Mouse (Mus musculus): ENCODE data around the gene Fbxo11. TPM values are rescaled to one million over a fixed set of nuclear protein-coding genes. Genes with fewer than 3 reads are reported as not detected.
A peak's percentile ranks its signal among the peaks of the same experiment; 100 is the strongest.

The Fbxo11 gene
- polyA plus RNA-seq, 1 experiment from 2014 or later: 60.2 TPM

GRCm38 (mm10) chr17:88051679-88052078, 13.4 kb downstream of the Fbxo11 start:
- CTCF ChIA-PET: interaction anchor here (1.1 to 1.4 kb wide), 2 partner anchors 16 to 71 kb away, joined by 3 read pairs; no protein-coding TSS in a partner anchor
- no peaks in the 10 kb centered on the region for H3K27me3 ChIP-seq
- DNase-seq (ENCODE audit: low read depth, low spot score): no peak
- in situ Hi-C loops (cut with MboI; ENCODE audit: low pct_unique_long_range_greater_than_20kb): no loop called here
- POLR2A ChIA-PET: no interaction called here
- ATAC-seq: no peak
- TF ChIP-seq CTCF (IDR thresholded peaks at IDR 0.05): no peak

- H3K27me3 ChIP-seq: no peaks in the 10 kb centered on the region
- POLR2A ChIA-PET: no interaction called here
- DNase-seq (ENCODE audit: low read depth, low spot score) (no peak), ATAC-seq (no peak)
- CTCF ChIA-PET: interaction anchor here (0.6 to 1.4 kb wide), 3 partner anchors 14 to 70 kb away, joined by 3 read pairs; no protein-coding TSS in a partner anchor
- TF ChIP-seq CTCF (IDR thresholded peaks at IDR 0.05): no peak
- in situ Hi-C loops (cut with MboI; ENCODE audit: low pct_unique_long_range_greater_than_20kb): no loop called here
Measured at GRCm38 (mm10) chr17:88050892-88051291, 14.2 kb downstream of the Fbxo11 start.

- in situ Hi-C loops (cut with MboI; ENCODE audit: low pct_unique_long_range_greater_than_20kb): no loop called here
- POLR2A ChIA-PET: no interaction called here
Measured at GRCm38 (mm10) chr17:88050318-88050717, 14.8 kb downstream of the Fbxo11 start.

GRCm38 (mm10) chr17:88042099-88043086, 22.7 kb downstream of the Fbxo11 start:
- ATAC-seq (no peak), DNase-seq (ENCODE audit: low read depth, low spot score) (no peak)
- no peaks in the 10 kb centered on the region for H3K27me3 ChIP-seq
- no peak for TF ChIP-seq CTCF (IDR thresholded peaks at IDR 0.05)
- CTCF ChIA-PET: interaction anchor here (1.1 kb wide), 2 partner anchors 9 to 14 kb away, joined by 3 read pairs; no protein-coding TSS in a partner anchor
- in situ Hi-C loops (cut with MboI; ENCODE audit: low pct_unique_long_range_greater_than_20kb): loop anchor here (25.0 kb wide), 1 partner anchor 595 kb away; no protein-coding TSS in a partner anchor
- POLR2A ChIA-PET: no interaction called here

More at GRCm38 (mm10) chr17:88050318-88050717, 14.8 kb downstream of the Fbxo11 start:
- ATAC-seq (no peak), DNase-seq (ENCODE audit: low read depth, low spot score) (no peak)
- CTCF ChIA-PET: interaction anchor here (0.6 to 1.1 kb wide), 3 partner anchors 14 to 24 kb away, joined by 3 read pairs; no protein-coding TSS in a partner anchor
- no peak for TF ChIP-seq CTCF (IDR thresholded peaks at IDR 0.05)
- no peaks in the 10 kb centered on the region for H3K27me3 ChIP-seq

- no peaks in the 10 kb centered on the region for H3K27me3 ChIP-seq
- ChIA-PET POLR2A (interaction anchor here (0.6 kb wide), 1 partner anchor 26 kb away, joined by 7 read pairs; no protein-coding TSS in a partner anchor), CTCF (interaction anchor here (1.1 kb wide), 1 partner anchor 12 kb away, joined by 3 read pairs; no protein-coding TSS in a partner anchor)
- DNase-seq (ENCODE audit: low read depth, low spot score) (no peak), ATAC-seq (no peak)
- in situ Hi-C loops (cut with MboI; ENCODE audit: low pct_unique_long_range_greater_than_20kb): loop anchor here (25.0 kb wide), 1 partner anchor 596 kb away; no protein-coding TSS in a partner anchor
- TF ChIP-seq CTCF (IDR thresholded peaks at IDR 0.05): no peak
Measured at GRCm38 (mm10) chr17:88040810-88041209, 24.3 kb downstream of the Fbxo11 start.

GRCm38 (mm10) chr17:88034418-88034817, 30.7 kb downstream of the Fbxo11 start:
- POLR2A ChIA-PET: no interaction called here
- DNase-seq (ENCODE audit: low read depth, low spot score): no peak
- TF ChIP-seq CTCF (IDR thresholded peaks at IDR 0.05): no peak
- ATAC-seq: no peak
- H3K27me3 ChIP-seq: no peaks in the 10 kb centered on the region
- in situ Hi-C loops (cut with MboI; ENCODE audit: low pct_unique_long_range_greater_than_20kb): loop anchor here (25.0 kb wide), 1 partner anchor 603 kb away; no protein-coding TSS in a partner anchor
- CTCF ChIA-PET: interaction anchor here (0.9 to 1.3 kb wide), 2 partner anchors 10 to 12 kb away, joined by 3 read pairs; no protein-coding TSS in a partner anchor

- POLR2A ChIA-PET: no interaction called here
- TF ChIP-seq CTCF (IDR thresholded peaks at IDR 0.05): no peak
- CTCF ChIA-PET: interaction anchor here (2.7 kb wide), 1 partner anchor 224 kb away, joined by 7 read pairs; no protein-coding TSS in a partner anchor
- no peak for DNase-seq (ENCODE audit: low read depth, low spot score)
- ATAC-seq: no peak
- H3K27me3 ChIP-seq: no peaks in the 10 kb centered on the region
- in situ Hi-C loops (cut with MboI; ENCODE audit: low pct_unique_long_range_greater_than_20kb): loop anchor here (25.0 kb wide), 1 partner anchor 606 kb away; no protein-coding TSS in a partner anchor
Measured at GRCm38 (mm10) chr17:88031755-88032154, 33.3 kb downstream of the Fbxo11 start.

- ChIA-PET POLR2A (interaction anchor here (0.6 kb wide), 1 partner anchor 15 kb away, joined by 3 read pairs; no protein-coding TSS in a partner anchor), CTCF (interaction anchor here (1.0 to 1.3 kb wide), 3 partner anchors 12 to 223 kb away, joined by 3 read pairs; no protein-coding TSS in a partner anchor)
- in situ Hi-C loops (cut with MboI; ENCODE audit: low pct_unique_long_range_greater_than_20kb): loop anchor here (5.0 to 25.0 kb wide), 2 partner anchors 33 to 608 kb away; no protein-coding TSS in a partner anchor
- DNase-seq (ENCODE audit: low read depth, low spot score) (no peak), ATAC-seq (no peak)
- no peak for TF ChIP-seq CTCF (IDR thresholded peaks at IDR 0.05)
- H3K27me3 ChIP-seq: no peaks in the 10 kb centered on the region
Measured at GRCm38 (mm10) chr17:88029194-88029970, 35.7 kb downstream of the Fbxo11 start.

GRCm38 (mm10) chr17:88025227-88025626, 39.9 kb downstream of the Fbxo11 start:
- DNase-seq (ENCODE audit: low read depth, low spot score) (no peak), ATAC-seq (no peak)
- POLR2A ChIA-PET: no interaction called here
- TF ChIP-seq CTCF (IDR thresholded peaks at IDR 0.05): peak; percentile 41
- in situ Hi-C loops (cut with MboI; ENCODE audit: low pct_unique_long_range_greater_than_20kb): loop anchor here (5.0 to 25.0 kb wide), 2 partner anchors 37 to 612 kb away; no protein-coding TSS in a partner anchor
- no peaks in the 10 kb centered on the region for H3K27me3 ChIP-seq
- CTCF ChIA-PET: interaction anchor here (1.9 kb wide), 1 partner anchor 42 kb away, joined by 7 read pairs; no protein-coding TSS in a partner anchor

Data from Patski (cell line).